Mouse (Mus musculus) G1E (cell line): ENCODE measurements at regions not wholly inside any gene's neighbourhood (a gene's known extent, or its start where the extent isn't known, plus 50 kb on each side); places are given as distances from the start of the nearest gene placed in this dataset.

ENCODE experiments used
- CTCF ChIP-seq: IDR thresholded peaks from 2 replicates; pipeline ENCODE4 v1.5.1; 2012; ENCODE audit warnings: low read depth, low read length, inconsistent platforms, mixed read lengths
- GATA1 ChIP-seq: IDR thresholded peaks from 2 replicates; pipeline ENCODE4 v1.6.1; 2012; ENCODE audit warnings: borderline replicate concordance, low read length, inconsistent platforms, mixed read lengths
- GATA2 ChIP-seq: IDR thresholded peaks from 2 replicates; pipeline ENCODE4 v1.6.1; 2012; ENCODE audit warnings: low read depth, low read length, inconsistent platforms, borderline replicate concordance
- POLR2AphosphoS5 ChIP-seq: IDR thresholded peaks from 2 replicates; pipeline ENCODE4 v1.6.1; 2012; ENCODE audit warnings: low read depth, low read length, inconsistent platforms; ENCODE audit not compliant: insufficient replicate concordance
- TAL1 ChIP-seq: conservative IDR thresholded peaks from 2 replicates; pipeline ENCODE4 v1.6.1; 2012; ENCODE audit warnings: low read depth, low read length, inconsistent platforms, mixed read lengths

DNA sequence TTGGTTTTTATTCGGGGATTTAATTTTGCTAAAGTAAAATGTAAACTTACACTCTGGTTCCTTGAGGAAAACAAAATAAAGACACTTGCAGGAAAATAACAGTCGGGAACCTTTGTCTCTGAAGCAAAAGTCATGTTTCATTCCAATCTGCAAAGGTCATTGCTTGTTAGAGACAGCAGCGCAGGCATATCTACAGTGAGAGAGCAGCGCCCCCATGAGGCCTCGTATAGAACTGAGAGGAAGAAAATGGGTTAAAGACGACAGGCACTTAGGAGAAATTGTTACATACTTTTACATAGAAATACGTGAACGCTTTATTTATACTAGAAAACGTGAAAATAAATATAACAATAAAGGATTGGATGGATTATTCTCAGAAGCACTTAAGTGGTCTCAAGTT lies 93.1 kb upstream of the Fmr1 start:
- TF ChIP-seq TAL1 (no peak), CTCF (no peak), POLR2AphosphoS5 (no peak), GATA1 (no peak), GATA2 (no peak)
